Comparison of ENCODE assay signal across 12 mouse cellular contexts in genomic region chrX:60780161-60780560, GRCm38 (mm10).
A peak's percentile ranks its signal among the peaks of the same experiment; 100 is the strongest.
DNase-seq lines count a peak whose midpoint lies in the region; ATAC-seq and TF ChIP-seq lines count a peak whose summit lies in the region.
"Had no signal": no experiment of that assay in that cellular context is flagged by ENCODE, and none has a peak within 500 bp of the region (broad histone marks: within the 10 kb centered on the region; RNA-seq: fewer than 3 reads in every experiment).

No protein-coding gene starts in this region.

- H3K9ac ChIP-seq in kidney, embryonic 14.5 days (ENCODE audit: low read depth, low read length): no peak overlapping the region
- no peak overlapping the region for H3K9ac ChIP-seq in intestine, embryonic 16.5 days (ENCODE audit: low read depth, low read length)
- H3K9ac ChIP-seq: embryonic facial prominence, embryonic 15.5 days had no signal

- no peak overlapping the region for H3K4me2 ChIP-seq in kidney, embryonic 14.5 days (replicated peaks; ENCODE audit: low read depth, low read length)
- no peak overlapping the region for H3K4me2 ChIP-seq in intestine, embryonic 16.5 days (ENCODE audit: low read depth, low read length)
- H3K4me2 ChIP-seq: embryonic facial prominence, embryonic 15.5 days had no signal

- peak; percentile 2 for DNase-seq in adrenal gland, postnatal 25 days
- DNase-seq in adrenal gland, postnatal 14 days: no peak
- peak; percentile 3 for DNase-seq in kidney, adult 11 months
- DNase-seq in brain, embryonic 14.5 days (ENCODE audit: low read depth): peak; percentile 82
- DNase-seq in heart, adult 18-20 months: no peak
- DNase-seq in layer of hippocampus, adult 8-10 months (ENCODE audit: low spot score in 2 of 2): no peak
- DNase-seq: liver had no signal

- no peaks in the 10 kb centered on the region for H3K9me3 ChIP-seq in kidney, embryonic 14.5 days (ENCODE audit: control insufficient read depth, low read length)
- no peaks in the 10 kb centered on the region for H3K9me3 ChIP-seq in intestine, embryonic 16.5 days (ENCODE audit: control insufficient read depth, low read length)
- H3K9me3 ChIP-seq: embryonic facial prominence, embryonic 15.5 days; megakaryocyte, embryonic 14.5 days had no signal

- no peak for ATAC-seq in kidney, embryonic 14.5 days (ENCODE audit: low FRiP score, low TSS enrichment)
- 0 out of 2 replicates have a peak, but pooled peaks have one; percentile 28 for ATAC-seq in intestine, embryonic 16.5 days

- no peaks in the 10 kb centered on the region for H3K27me3 ChIP-seq in kidney, embryonic 14.5 days (ENCODE audit: control insufficient read depth, insufficient read depth, low read length)
- no peaks in the 10 kb centered on the region for H3K27me3 ChIP-seq in intestine, embryonic 16.5 days (replicated peaks; ENCODE audit: control insufficient read depth, insufficient read depth, low read length)
- H3K27me3 ChIP-seq: embryonic facial prominence, embryonic 15.5 days had no signal

- H3K4me3 ChIP-seq in kidney, embryonic 14.5 days (ENCODE audit: low read length): no peak overlapping the region
- no peak overlapping the region for H3K4me3 ChIP-seq in intestine, embryonic 16.5 days (ENCODE audit: low read length)
- H3K4me3 ChIP-seq: embryonic facial prominence, embryonic 15.5 days; megakaryocyte, embryonic 14.5 days; myocyte had no signal

- no peaks in the 10 kb centered on the region for H3K36me3 ChIP-seq in kidney, embryonic 14.5 days (ENCODE audit: control insufficient read depth, insufficient read depth, low read length)
- no peaks in the 10 kb centered on the region for H3K36me3 ChIP-seq in intestine, embryonic 16.5 days (ENCODE audit: control insufficient read depth, insufficient read depth, low read length)
- H3K36me3 ChIP-seq: embryonic facial prominence, embryonic 15.5 days had no signal

- no peak overlapping the region for H3K27ac ChIP-seq in kidney, embryonic 14.5 days (ENCODE audit: low read depth, low read length)
- no peak overlapping the region for H3K27ac ChIP-seq in intestine, embryonic 16.5 days (ENCODE audit: low read length)
- H3K27ac ChIP-seq: embryonic facial prominence, embryonic 15.5 days had no signal

- no peaks in the 10 kb centered on the region for H3K4me1 ChIP-seq in kidney, embryonic 14.5 days (ENCODE audit: control insufficient read depth, insufficient read depth, low read length)
- no peaks in the 10 kb centered on the region for H3K4me1 ChIP-seq in intestine, embryonic 16.5 days (ENCODE audit: control insufficient read depth, insufficient read depth, low read length)
- H3K4me1 ChIP-seq: embryonic facial prominence, embryonic 15.5 days; megakaryocyte, embryonic 14.5 days had no signal

- TF ChIP-seq POLR2A in brain, embryonic 14.5 days (IDR thresholded peaks at IDR 0.05; ENCODE audit: borderline replicate concordance, extremely low read depth, insufficient read depth, insufficient read length, poor library complexity, severe bottlenecking): no peak

- 52% methylated on average over 2 of the region's 2 CpGs for whole genome bisulfite sequencing in kidney, embryonic 14.5 days
- 45% methylated on average over 2 of the region's 2 CpGs for WGBS in intestine, embryonic 16.5 days

- TF ChIP-seq CTCF in brain, embryonic 14.5 days (IDR thresholded peaks at IDR 0.05; ENCODE audit: borderline replicate concordance, extremely low read depth, insufficient read depth, insufficient read length): no peak

Comparison
In these comparisons a context has a peak if more than half of its experiments do, and no peak if none do; other contexts are left out.
1. DNase-seq: peak in adrenal gland, postnatal 25 days (single experiment), kidney, adult 11 months (single experiment) and brain, embryonic 14.5 days (single experiment); none in adrenal gland, postnatal 14 days (single experiment), heart, adult 18-20 months (0 of 2) and layer of hippocampus, adult 8-10 months (0 of 2).